Mouse (Mus musculus) ES-E14 (cell line): ENCODE measurements around the gene Pram1.

Experiments used
- HCFC1 ChIP-seq: IDR thresholded peaks from 2 replicates; pipeline ENCODE4 v1.6.1; 2012; ENCODE audit warnings: low read length, inconsistent platforms, borderline replicate concordance; ENCODE audit not compliant: insufficient read depth
- MAFK ChIP-seq: IDR thresholded peaks from 2 replicates; pipeline ENCODE4 v1.6.1; 2014; ENCODE audit warnings: mild to moderate bottlenecking, low read depth, low read length, inconsistent platforms; ENCODE audit not compliant: insufficient read depth
- ZC3H11A ChIP-seq: IDR thresholded peaks from 2 replicates; pipeline ENCODE4 v1.6.1; 2012; ENCODE audit warnings: low read depth, mild to moderate bottlenecking, inconsistent platforms, low read length, borderline replicate concordance

GRCm38 (mm10) chr17:33601947-33602346, 35.9 kb upstream of the Pram1 start:
- no peak for TF ChIP-seq MAFK
- no peak for TF ChIP-seq ZC3H11A
- no peak for TF ChIP-seq HCFC1
